Mouse (Mus musculus) C2C12 (cell line): Measurements from ENCODE around the gene Gpm6a.

Experiments
- CEBPB ChIP-seq: IDR thresholded peaks from one replicate; pipeline ENCODE4 v1.6.1; 2011; ENCODE audit warnings: low read depth, mild to moderate bottlenecking, control low read depth, moderate library complexity
- CTCF ChIP-seq: IDR thresholded peaks from one replicate; pipeline ENCODE4 v1.5.1; 2011; ENCODE audit not compliant: control insufficient read depth, insufficient read depth, insufficient read length
- FOSL1 ChIP-seq: IDR thresholded peaks from one replicate; pipeline ENCODE4 v1.8.0; 2011; ENCODE audit warnings: mild to moderate bottlenecking, low read length; ENCODE audit not compliant: poor library complexity, insufficient read depth, severe bottlenecking
- MAX ChIP-seq: IDR thresholded peaks from one replicate; pipeline ENCODE4 v1.6.1; 2011; ENCODE audit warnings: mild to moderate bottlenecking, control low read depth
- MYOD1 ChIP-seq: IDR thresholded peaks from one replicate; pipeline ENCODE4 v1.6.1; 2011; ENCODE audit warnings: low read depth; ENCODE audit not compliant: control insufficient read depth, insufficient read length
- MYOG ChIP-seq: IDR thresholded peaks from one replicate; pipeline ENCODE4 v1.6.1; 2011; ENCODE audit not compliant: control insufficient read depth, insufficient read length; ENCODE audit errors: extremely low read depth

- no peak for TF ChIP-seq CTCF
- TF ChIP-seq MAX: no peak
- no peak for TF ChIP-seq MYOD1
- TF ChIP-seq FOSL1: no peak
- TF ChIP-seq MYOG: no peak
- TF ChIP-seq CEBPB: no peak
Observed at GRCm38 (mm10) chr8:54975927-54976326, 21.3 kb downstream of the Gpm6a start.
